Mouse (Mus musculus) cerebellum, adult 11-12 months (tissue): ENCODE data around the gene Pfkm.

Source experiments
- DNase-seq: peaks from one replicate; pipeline ENCODE4 v3.0.0; 2022

Pfkm gene

DNA sequence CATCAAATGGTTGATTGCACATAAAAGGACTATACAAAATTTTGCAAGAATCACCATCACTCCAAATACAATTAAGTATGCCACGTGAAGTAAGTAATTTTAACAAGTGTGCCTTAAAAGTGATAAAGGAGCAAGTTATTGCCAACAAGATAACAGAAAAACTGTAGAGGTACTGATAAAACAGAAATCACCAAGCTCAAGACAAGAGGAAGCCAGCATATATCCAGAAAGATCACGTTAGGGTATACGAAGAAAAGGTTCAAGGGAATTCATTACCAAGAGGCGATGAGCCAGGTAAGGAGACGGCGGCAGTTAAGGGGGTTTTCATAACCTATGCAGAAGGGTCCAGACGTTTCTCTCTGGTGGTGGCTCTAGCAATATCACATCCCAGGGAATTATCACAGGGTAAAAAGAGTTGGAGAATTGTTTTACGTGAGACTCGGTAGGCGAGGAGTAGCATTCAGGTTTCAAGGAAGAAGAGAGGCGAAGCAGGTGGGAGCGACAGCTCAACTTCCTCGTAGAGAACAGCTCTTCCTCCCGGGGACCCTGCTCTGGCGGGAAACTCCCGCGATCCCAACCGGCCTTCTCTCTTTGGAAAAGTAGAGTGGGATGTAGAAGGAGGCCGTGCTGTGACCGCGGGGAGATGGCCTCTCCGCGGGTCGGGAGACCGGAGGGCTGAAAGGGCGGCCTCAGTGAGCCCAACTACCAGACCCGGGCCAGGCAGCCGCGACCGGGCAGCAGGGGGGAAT lies at the start of gene Pfkm:
Gene Pfkm, plus strand, starts transcription at position 218 of the 749 bp plus-strand sequence.
- DNase-seq: no peak

GRCm38 (mm10) chr15:98043967-98044366 lies 48.4 kb upstream of the Pfkm start:
- DNase-seq: no peak

GRCm38 (mm10) chr15:98044387-98044786 lies 48.0 kb upstream of the Pfkm start:
- DNase-seq: no peak

DNA sequence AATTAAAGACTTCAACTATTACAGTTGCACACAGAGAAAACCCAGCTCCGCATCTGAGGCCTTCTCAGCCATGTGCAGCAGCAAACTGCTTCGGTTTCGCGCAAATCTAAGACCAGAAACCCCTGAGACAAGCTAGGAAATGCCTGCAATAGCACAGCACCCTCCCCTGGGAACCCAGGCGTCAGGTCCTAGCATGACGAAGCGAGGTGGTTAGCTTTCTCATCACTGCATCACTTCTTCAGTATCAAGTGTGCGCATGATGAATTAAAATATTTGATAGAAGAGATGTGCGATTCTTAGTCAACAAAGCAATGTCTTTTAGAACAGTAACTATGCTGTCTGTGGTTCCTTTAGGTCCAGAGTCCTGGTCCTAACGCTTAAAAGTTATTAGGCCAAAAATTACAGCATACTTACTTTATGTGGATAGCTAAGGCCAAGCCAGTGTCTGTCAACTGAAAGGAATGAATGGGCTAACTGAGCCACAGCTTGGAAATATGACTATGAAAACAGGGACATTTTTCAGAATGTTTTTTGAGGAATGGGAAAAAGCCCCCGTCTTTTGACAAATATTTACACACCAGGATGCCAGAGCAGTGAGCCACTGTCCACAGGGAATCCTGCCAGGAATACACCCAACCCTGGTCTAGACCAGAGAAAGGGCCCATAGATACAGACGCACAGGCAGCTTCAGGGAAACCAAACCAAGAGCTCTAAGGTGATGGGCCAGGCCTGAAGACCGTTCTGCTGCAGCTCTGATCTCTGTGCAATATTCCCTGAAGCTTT lies 43.3 kb upstream of the Pfkm start:
- no peak for DNase-seq

DNA sequence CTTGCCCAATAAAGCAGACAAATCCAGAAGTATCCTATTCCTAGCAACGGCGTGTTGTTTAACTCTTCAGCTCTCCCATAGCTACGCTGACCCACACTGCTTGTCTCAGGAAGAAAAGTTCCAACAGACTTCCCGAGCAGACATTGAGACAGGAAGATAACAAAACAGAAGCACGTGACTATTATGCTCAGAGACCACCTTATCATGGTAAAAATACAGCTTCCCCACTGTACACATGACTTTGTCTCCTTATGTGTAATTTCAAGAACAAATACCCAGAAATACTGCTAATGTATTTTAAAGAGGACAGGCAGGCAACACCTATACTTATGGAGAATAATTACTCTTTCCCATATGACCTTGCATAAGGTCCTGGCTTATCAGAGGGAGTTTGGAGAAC lies 40.7 kb upstream of the Pfkm start:
- DNase-seq: no peak

DNA sequence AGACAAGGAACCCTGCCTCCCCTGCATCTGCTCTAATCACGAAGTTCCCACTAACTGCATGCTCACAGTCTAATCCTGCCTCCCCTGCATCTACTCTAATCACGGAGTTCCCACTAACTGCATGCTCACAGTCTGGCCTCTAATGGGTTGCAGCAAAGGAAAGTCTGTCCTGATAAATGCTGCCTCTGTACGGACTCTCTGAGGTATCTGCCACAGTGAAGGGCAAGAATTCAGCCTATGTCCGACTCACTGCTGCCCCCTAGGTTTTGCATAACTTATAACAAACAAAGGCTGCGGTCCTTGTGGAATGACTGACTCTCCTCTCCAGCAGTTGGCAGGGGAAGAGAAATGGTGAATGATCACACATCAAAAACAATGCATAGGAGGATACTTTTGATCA lies 37.1 kb upstream of the Pfkm start:
- DNase-seq: no peak

DNA sequence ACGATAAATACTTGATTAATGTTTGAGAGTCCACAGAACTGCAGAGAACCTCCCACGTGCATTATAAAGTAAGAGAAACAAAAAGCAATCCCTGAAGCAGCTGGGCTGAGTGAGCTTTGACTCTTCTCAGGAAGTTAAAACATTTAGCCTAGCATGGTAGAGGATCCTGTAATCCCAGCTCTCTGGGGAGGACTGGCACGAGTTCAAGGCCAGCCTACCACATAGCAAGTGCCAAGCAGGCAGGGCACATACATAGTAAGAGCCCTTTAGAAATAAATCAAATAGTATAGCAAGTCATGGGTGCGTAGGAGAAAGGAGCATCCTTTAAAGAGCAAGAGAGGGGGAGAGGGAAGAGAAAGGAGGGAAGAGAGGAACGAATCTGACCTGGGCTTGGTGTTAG lies 26.5 kb upstream of the Pfkm start:
- no peak for DNase-seq

GRCm38 (mm10) chr15:98066602-98067001 lies 25.8 kb upstream of the Pfkm start:
- DNase-seq: no peak

DNA sequence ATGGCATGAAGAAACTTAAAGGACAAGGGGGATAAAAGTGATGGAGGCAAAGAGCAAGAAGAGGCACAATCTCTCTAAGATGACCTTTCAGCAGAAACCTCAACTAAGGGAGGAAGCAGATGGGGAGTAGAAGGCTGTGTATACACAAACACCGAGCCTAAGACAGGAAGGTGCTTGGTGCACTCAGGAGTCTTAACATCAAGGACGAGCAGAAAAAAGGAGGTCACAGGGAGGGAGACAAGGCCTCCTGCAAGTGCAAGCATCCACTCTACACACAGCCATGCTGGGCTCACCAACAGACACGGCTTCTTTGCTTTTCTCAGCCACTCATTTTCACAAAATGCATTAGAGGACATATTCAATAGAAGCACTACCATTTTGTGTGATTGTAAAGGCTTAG lies 24.9 kb upstream of the Pfkm start:
- no peak for DNase-seq

- no peak for DNase-seq
Observed at GRCm38 (mm10) chr15:98068506-98068905, 23.9 kb upstream of the Pfkm start.

DNA sequence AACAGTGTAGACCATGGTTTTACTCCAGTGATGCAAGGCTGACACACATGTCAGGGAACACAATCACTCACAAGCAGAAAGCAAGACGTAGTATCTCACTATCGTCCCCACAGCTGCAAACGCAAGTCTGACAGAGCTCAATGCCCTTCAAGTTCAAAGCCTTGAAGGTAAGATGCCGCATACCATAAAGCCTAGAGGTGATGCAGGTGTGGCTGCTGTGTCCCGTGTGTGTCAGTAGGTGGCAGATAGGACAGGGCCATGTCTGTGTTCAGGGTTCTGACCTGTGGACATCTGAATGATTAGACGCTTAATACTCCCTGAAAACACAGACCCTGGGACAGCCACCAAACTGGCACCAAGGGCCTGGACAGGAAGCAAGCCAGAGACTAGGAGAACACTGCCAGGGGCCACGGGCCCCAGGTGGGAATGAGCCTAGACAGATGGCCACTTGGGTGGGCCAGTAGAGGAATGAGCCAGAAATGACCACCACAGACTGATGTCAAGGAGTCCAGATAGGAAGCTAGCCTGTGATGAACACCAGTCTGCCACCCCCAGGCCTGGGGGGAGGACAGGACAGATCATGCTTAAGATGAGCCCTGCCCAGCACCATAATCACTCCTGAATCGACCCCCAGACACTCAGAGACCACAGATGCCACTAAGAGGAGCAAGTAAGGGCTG lies 22.7 kb upstream of the Pfkm start:
- DNase-seq: no peak

DNA sequence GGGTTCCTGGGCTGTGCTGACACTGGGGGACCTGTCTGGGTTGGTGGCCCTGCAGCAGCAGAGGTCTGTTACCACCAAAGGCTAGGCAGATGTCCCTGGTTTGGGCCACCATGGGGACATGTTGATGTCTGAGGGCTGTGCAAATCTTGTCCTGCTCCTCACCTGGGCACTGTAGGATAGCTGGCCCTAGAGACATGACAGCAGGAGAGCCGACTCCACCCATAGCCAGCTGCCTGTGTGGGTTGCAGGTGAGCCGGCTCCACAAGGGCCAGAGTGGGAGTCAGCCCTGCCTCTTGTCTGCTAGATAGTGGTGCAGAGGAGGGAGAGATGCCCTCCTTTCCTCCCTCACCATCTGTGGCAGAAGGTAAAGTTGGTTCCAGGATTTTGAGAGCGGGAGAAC lies 22.0 kb upstream of the Pfkm start:
- no peak for DNase-seq

DNA sequence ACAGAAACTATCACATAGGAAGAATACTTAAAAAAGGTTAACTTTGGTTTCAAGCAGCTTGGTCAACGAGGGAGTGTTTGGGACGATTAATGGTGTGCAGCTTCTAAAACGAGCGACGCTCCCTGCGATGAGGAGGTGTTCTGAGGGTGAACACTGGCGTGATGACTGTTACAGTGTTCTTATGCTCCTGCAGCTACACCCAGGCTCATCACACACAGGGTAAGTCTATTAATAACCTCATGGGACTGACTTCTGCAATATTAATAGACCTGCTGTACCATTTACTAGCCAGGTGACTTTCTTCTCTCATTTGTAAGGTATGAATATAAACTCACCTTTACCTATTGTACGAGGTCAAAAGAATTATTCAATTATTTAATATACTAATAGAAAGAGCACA lies 17.9 kb upstream of the Pfkm start:
- no peak for DNase-seq

GRCm38 (mm10) chr15:98075034-98075433 lies 17.4 kb upstream of the Pfkm start:
- no peak for DNase-seq

- DNase-seq: no peak
Observed at GRCm38 (mm10) chr15:98076901-98077300, 15.5 kb upstream of the Pfkm start.

DNA sequence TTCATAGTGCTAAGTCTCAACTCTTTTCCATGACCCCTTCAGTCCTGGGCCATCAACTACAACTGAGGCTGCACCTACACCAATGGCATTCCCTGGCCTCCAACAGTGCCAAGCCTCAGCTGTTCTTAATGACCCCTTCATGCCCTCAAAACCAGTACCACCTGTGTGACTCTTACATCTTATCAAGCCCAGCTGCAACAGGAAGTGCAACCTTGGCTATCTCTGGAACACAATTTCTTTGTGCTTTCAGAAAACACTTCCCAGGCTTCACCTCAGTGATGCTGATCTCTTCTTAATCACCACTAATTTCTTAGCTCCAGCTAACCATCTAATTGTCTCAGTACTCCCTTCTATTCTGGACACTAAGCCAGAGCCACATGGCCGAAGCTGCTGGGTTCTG lies 3.5 kb upstream of the Pfkm start:
- no peak for DNase-seq

DNA sequence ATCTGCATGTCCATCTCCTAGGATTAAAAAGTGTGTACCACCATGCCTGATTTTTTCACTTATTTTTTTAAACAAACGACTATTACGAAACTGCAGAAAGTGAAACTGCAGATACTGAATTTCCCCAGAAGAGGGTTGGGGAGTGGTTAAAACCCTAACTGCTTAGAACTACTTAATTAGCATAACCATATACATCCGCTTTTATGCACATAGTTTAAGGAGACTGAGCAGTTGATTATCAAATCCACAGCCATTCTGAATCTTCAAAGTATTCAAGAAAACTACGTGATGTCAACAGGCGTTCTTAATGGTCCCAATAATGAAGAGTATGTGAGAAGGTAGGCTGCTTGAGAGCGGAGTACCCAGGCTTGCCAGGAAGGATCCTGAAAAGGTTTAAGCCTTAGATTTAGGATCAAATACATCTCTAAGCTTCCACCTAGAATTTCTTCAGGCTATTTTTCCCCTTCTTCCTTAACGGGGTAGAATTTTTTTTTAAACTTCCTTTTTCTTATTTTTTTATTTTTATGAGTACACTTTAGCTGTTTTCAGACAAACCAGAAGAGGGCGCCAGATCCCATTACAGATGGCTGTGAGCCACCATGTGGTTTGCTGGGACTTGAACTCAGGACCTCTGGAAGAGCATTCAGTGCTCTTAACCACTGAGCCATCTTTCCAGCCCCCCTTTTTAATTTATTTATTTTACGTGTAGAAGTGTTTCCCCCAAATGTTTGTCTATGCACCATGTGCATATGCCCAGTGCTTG lies 2.8 kb upstream of the Pfkm start:
- no peak for DNase-seq

GRCm38 (mm10) chr15:98091841-98092240 lies 548 bp upstream of the Pfkm start:
- DNase-seq: no peak

- DNase-seq: peak; percentile 90
Observed at GRCm38 (mm10) chr15:98093121-98094011, 977 bp downstream of the Pfkm start, which contains the start of gene Senp1. Senp1 (minus strand) TSS chr15:98093744.

DNA sequence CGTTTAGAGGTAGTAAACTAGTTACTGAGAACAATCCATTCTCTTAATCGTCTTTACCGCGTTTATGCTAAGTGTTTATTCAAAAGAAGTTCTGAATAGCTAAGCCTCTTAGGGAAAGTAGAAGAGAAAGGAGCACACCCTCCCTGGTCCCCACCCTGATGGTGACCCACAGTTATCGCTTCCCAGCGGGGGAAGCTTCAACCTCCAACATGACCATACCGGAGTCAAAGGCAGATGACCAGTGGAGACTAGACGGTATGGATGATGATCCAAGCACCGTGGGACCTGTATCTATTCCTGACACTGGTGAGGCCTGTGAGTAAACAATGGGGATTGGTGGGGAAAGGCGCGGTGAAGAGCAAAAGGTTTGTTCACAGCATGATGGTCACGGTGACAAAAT lies 2.5 kb downstream of the Pfkm start:
- DNase-seq: no peak

DNA sequence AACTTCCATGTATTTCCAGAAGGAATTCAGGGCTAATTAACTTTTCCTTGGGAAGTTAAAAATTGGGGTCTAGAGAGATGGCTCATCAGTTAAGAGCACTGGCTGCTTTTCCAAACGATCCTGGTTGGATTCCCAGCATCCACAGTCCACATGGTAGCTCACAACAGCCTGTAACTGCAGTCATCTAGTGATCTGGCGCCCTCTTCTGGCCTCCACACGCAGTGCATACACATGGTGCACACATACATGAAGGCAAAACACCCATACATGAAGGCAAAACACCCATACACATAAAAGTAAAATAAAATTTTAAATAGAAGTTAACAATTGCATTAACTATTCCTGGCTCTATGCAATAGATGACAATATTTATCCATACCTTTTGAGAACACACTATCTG lies 4.6 kb downstream of the Pfkm start:
- no peak for DNase-seq

- DNase-seq: no peak
Observed at GRCm38 (mm10) chr15:98098519-98098918, 6.1 kb downstream of the Pfkm start.
